Mouse (Mus musculus): ENCODE measurements around the gene Recql5.

GRCm38 (mm10) chr11:115916579-115916978 is 16.7 kb downstream of the Recql5 start:
- TF ChIP-seq CTCF (IDR thresholded peaks at IDR 0.05; ENCODE audit: low read depth), result no peak
- TF ChIP-seq EP300 (IDR thresholded peaks at IDR 0.05; ENCODE audit: low read depth), result no peak

All from liver, postnatal 0 days (tissue).